Mouse (Mus musculus) adrenal gland, adult 2 months (tissue): Measurements from ENCODE around the gene 1110012L19Rik. TPM values are rescaled to one million over a fixed set of nuclear protein-coding genes. Genes with fewer than 3 reads are reported as not detected.
A peak's percentile ranks its signal among the peaks of the same experiment; 100 is the strongest.
"Not testable (repeated sequence)": the region's sequence is repeated elsewhere in the genome, so short reads cannot be mapped to it uniquely, and the experiment has no call there.

Experiments used
- DNase-seq: peaks from one replicate; pipeline ENCODE4 v3.0.0; 2021
- long read RNA-seq: library from polyadenylated mRNA; stranded (forward); transcript quantifications from one replicate; pipeline ENCODE4 v2.0.0, GENCODE M21; 2021
- polyA plus RNA-seq: library from polyadenylated mRNA; depleted of rRNA; stranded (reverse); fragments of >200 nt; gene quantifications from 2 replicates; pipeline ENCODE4 v1.2.3, GENCODE M21; 2012; rRNA removed
- total RNA-seq, 2 experiments: library from RNA; stranded (reverse); gene quantifications; 2 replicates each; pipeline ENCODE4 v1.2.3; 2021

1110012L19Rik gene
- total RNA-seq (10 to 100 TPM; 14.9 to 20.9 TPM), polyA plus RNA-seq (1.3 and 1.8 TPM in 2 replicates)
- long read RNA-seq, transcript 1110012L19Rik-201 (3 exons, 1,094 nt) = major isoform, 20 of 20 reads
- long read RNA-seq, partial matches to known transcripts = 0 of 20 reads
- long read RNA-seq, other reads (novel, unspliced or antisense) = 0 of 20 reads

DNA sequence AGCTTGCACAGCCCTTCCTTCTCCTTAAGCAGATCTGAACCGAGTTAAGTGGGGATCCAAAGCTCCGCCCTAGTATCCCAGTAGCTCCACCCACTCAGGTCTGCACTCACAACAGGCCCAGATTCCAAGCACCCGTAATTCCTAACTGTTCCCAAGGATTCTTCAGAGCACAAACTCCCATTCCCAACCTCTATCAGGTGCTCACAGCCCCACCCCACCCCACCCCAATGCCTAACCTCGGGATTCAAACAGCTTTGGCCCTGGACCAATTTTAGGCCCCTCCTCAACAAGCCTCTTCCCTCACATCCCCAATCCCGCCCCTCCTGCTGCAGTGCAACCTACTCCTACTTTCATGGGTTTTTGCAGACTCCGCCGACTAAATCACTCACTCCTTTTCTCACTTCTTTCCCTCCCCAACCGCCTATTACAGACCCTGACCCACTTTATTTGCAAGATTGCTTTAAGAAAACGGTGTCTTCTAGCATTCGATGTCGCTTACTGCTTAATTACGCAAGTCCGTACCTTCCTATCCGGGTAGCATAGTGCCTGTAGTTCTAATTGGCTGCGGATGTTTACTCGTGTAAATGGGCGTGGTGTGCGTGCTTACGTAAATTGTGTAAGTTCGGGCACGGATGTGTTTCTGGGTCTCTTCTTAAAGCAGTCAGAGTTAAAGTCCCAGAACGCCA is at the start of gene 1110012L19Rik:
Gene 1110012L19Rik, plus strand, starts transcription at position 602 of the 686 bp plus-strand sequence.
- DNase-seq = peak; percentile 84

DNA sequence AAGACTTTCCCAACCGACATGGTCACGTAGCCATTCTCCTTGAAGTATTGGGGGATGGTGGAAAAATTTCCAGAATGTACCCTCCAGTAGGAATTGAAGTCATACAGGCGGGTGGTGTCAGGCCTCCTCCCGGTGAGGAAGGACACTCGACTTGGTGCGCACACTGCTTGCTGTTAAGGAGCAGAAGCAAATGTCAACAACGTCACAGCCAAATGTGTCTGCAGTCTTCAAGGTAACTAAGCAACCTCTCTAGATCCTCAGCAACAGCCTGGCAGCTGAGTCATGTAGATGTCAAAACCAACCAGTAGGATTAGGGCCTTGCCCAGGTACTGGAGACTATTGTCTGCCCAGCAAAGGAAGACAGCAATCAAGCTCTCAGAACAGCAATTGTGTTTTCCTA is 22.7 kb upstream of the 1110012L19Rik start:
- DNase-seq = no peak

DNA sequence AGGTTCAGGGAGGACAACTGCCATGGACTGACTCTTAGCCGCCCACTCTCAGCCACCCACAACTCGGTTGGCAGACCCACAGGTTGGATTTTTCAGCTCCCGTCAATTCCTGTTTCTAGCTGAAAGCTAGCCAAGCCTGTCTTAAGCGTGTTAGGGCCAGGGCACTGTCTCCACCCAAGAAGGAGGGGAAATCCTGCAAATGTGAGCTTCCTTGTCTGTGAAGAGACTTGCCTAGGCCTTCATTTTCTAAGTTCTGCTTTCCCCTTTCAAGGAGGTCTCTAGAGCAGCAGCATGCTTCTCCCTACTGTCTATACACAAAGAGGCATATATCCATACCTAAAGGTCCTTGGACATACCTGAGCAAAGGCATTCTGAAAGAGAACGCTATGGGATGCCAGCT is 22.2 kb upstream of the 1110012L19Rik start:
- DNase-seq = no peak

DNA sequence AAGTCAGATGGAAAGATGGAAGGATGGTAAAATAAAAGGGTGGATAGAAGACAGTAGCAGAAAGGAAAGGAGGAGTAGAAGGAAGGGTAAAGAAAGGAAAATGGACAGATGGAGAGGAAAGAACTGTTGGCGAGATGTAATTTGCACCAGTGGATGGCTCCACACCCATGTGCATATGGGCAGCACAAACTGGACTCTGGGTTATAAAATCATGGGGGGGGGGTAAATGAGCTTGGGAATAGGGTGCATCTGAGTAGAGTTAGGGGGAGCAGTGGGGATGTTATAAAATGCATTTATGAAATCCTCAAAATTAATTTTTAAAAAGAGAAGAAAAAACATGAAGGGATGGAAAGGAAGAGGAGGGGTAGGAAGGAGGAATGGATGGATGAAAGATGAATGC is 21.5 kb upstream of the 1110012L19Rik start:
- DNase-seq = no peak

DNA sequence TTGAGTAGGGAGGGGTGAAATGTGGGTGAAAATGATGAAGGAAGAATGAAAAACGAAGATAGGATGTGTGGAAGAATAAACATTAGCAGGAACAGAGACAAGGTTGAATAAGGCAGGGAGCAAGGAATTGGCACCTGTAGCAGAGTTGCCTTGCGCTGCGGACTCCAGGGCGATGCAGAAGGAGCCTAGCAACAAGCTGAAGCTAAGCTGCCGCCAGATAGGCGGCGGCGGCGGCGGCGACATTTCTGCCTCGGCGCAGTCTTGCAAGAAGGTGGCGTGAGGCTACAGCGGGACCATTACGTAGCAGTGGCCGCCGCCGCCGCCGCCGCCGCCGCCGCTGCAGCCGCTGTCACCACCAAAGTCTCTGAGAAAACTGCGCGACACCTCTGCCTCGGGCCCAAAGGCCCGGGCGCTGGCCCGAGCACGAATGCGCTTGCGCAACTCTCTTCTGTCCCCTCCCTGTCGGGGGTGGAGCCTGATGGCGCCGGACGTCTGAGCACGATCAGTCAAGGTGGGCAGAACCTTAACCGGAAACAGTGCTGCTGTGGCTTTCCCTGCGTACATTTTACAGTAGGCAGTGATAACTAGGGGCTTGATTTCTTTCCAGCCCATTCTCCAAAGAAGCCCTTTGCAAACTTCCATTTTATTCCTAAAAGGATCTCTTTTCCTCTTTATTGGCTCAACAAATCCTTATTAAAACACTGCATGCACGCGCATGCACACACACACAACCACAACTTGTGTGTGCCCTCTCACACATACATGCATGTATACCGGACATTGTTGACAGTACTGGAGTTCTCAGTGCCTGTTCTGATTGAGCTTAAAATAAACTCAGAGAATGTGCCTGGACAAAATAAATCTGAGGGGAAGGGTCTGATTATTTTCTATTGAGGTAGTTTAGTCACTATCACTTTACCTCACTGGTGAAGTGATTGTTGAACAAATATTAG is 20.7 kb upstream of the 1110012L19Rik start, which contains the start of gene Ids:
Gene Ids, minus strand, starts transcription at position 424 of the 953 bp plus-strand sequence.
- DNase-seq = peak; percentile 92

DNA sequence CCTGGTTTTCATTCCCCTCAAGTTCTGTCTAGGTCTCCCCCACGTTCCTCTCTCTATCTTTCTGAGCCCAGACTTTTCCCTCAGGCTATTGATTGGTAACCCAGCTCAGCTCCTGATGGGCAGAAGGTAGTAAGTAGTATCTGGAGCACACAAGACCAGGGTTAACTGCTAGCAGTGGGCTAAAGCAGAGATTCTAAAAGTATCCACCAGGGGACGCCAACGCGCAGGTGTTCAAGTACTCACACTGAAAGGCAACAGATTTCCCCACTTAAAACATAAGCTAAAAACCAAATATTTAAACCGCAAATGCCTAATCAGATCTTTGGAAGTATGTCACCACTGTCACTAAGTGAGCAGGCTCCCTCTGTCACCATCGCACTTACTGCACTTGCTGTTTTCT is 15.9 kb upstream of the 1110012L19Rik start:
- DNase-seq = not testable (repeated sequence)

DNA sequence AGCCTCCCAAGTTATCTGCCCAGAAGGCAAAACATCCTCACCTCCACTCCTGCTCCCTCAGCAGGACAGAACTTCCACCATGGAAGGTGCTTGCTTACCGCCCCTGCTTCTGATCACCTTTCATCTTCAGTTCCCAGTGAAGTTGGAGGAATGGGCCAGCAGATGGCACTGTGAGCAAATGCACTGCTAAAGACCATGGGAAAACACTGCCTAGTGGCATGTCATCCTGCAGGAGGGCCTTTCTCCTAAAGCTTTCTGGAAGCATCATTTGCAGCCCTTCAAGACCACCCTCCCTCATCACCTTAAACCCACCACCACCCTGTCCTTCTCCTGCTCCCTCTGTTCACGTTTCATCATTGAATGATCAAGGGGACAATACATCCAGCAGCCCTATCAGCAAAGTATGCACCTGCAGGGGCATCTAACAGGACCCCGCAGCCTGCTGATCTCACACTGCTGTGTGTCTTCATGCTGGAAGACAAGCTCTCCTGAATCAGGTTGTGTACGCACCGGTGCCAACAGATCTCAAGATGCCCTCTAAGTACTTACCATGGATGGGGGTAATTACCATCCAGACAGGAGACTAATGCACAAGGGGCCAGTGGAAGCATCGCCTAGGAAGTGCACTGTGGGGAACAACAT is 11.1 kb upstream of the 1110012L19Rik start:
- DNase-seq = not testable (repeated sequence)

DNA sequence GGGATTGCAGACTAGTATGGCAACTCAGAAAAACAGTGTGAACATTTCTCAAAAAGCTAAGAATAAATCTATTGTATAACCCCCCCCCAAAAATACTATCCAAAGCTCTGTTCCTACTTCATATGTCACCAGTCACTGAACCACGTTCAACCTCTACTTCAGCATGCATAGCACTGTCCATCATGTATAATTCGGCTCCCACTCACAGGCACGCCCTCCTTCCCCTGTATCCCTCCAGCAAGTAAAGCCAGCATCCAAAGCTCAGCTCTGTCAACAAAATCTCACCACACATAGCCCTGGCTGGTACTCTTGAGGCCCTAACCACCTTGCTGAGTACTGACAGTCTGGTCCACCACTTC is 781 bp upstream of the 1110012L19Rik start:
- DNase-seq = no peak

DNA sequence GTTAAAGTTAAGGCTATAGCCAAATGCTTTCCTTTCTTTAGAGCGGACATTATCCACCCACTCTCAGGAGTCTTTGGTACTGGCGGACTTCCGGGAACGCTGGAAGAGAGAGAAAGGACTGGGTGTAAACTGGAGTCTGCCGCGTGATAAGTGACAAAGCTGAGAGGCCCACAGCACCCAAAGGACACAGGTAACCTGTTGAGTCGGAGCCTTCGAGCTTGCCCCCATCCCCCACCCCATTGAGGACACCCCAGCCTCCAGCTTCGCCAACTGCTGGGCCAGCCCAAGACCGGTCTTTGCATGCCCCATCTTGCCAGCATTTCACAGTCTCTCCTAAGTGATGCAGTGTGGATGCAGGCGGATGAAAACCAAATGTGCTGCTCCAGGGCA is 280 bp downstream of the 1110012L19Rik start:
- DNase-seq = no peak

DNA sequence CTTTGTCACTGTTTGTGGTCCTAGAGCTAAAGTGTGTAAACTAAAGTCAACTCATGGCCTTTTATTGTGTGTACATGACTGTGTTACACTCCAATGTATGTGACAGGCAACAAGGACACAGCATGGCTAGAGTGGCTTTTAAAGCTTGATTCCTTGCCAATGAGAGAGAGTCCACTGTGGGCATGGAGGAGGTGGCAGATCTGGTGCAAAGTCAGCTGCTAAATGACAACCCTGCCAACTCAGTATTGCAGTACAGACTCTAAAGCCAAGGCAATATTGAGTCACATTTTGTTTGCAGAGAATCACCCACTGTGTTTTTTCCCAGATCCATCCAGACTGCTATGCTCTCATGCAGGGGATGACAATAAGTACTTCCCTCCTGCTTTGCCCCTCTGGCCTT is 7.0 kb downstream of the 1110012L19Rik start:
- peak; percentile 7 for DNase-seq

DNA sequence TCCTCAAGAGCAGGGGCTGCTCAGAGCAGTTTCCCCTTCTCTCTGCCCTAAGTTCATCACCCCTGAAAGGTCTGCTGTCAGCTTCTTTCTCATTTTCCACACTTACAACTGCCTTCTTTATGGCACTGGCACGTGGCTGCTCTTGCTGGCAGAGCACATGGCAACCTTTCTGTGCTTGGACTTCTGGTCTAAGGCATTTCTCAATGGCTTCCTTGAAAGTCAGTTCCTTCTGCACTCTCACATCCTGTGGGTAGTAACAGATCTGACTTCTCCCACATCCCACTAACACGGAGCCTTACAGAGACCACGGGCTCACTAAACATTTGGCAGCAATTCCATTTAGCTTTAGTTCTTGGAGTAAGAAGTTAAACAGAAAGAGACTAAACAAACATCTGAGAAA is 39.8 kb downstream of the 1110012L19Rik start:
- DNase-seq = not testable (repeated sequence)

Other genes starting within 250 kb of the 1110012L19Rik start
- gene Ids, start 20.8 kb upstream of the 1110012L19Rik start, total RNA-seq = 10 to 100 TPM; 36.6 to 39.6 TPM
- gene Ids, start 20.8 kb upstream of the 1110012L19Rik start, polyA plus RNA-seq = 18.5 and 20.7 TPM in 2 replicates
- gene Tmem185a, start 91.3 kb downstream of the 1110012L19Rik start, total RNA-seq = 10 to 100 TPM; 53.0 to 58.1 TPM
- gene Tmem185a, start 91.3 kb downstream of the 1110012L19Rik start, polyA plus RNA-seq = 24.1 and 28.5 TPM in 2 replicates